Comparison of ENCODE assay signal across 13 mouse cellular contexts in genomic region chr8:87473940-87474339, GRCm38 (mm10). TPM values are rescaled to one million over a fixed set of nuclear protein-coding genes. Genes with fewer than 3 reads are reported as not detected.
A peak's percentile ranks its signal among the peaks of the same experiment; 100 is the strongest.
DNase-seq lines count a peak whose midpoint lies in the region; ATAC-seq and TF ChIP-seq lines count a peak whose summit lies in the region.
"Had no signal": no experiment of that assay in that cellular context is flagged by ENCODE, and none has a peak within 500 bp of the region (broad histone marks: within the 10 kb centered on the region; RNA-seq: fewer than 3 reads in every experiment).

No protein-coding gene starts in this region.

- TF ChIP-seq CTCF in cerebellum, adult 2 months (IDR thresholded peaks at IDR 0.05; ENCODE audit: borderline replicate concordance, insufficient read depth, low read depth, low read length), result peak; percentile 44; the same call in 1 of the 2 replicates

- WGBS in cerebellum, adult 2 months, result 5% methylated on average over 2 of the region's 2 CpGs
- 37% methylated on average over 2 of the region's 2 CpGs for WGBS in forebrain, embryonic 16.5 days
- 36% methylated on average over 2 of the region's 2 CpGs for WGBS in midbrain, embryonic 13.5 days

- no peaks in the 10 kb centered on the region for H3K36me3 ChIP-seq in forebrain, embryonic 16.5 days (ENCODE audit: control insufficient read depth, insufficient read depth)
- H3K36me3 ChIP-seq in midbrain, embryonic 13.5 days, result no peaks in the 10 kb centered on the region
- H3K36me3 ChIP-seq: embryonic facial prominence, embryonic 15.5 days had no signal

- H3K9ac ChIP-seq in forebrain, embryonic 16.5 days (replicated peaks; ENCODE audit: low read depth, low read length), result no peak overlapping the region
- H3K9ac ChIP-seq in midbrain, embryonic 13.5 days (replicated peaks), result peak overlapping the region; percentile 69; the same call in 1 of the 2 replicates
- H3K9ac ChIP-seq: embryonic facial prominence, embryonic 15.5 days had no signal

- no peaks in the 10 kb centered on the region for H3K27me3 ChIP-seq in cerebellum, adult 2 months (ENCODE audit: control insufficient read depth, insufficient read depth, low read length)
- H3K27me3 ChIP-seq in forebrain, embryonic 16.5 days (replicated peaks; ENCODE audit: control insufficient read depth, insufficient read depth, low read length), result peaks cover 39% of the 10 kb centered on the region
- H3K27me3 ChIP-seq in midbrain, embryonic 13.5 days, result peaks cover 56% of the 10 kb centered on the region

- peak; percentile 67 for DNase-seq in cerebellum, adult 11-12 months
- peak; percentile 58 to 68 for DNase-seq in cerebellum, adult 2 months
- DNase-seq in layer of hippocampus, postnatal 25 days (ENCODE audit: extremely low spot score in 1 of 2, low spot score in 1 of 2), result no peak
- no peak for DNase-seq in gastrocnemius, postnatal 36 days
- DNase-seq in layer of hippocampus, adult 18-20 months (ENCODE audit: low spot score in 2 of 2), result no peak
- DNase-seq: kidney, adult 8-10 months had no signal

- peak overlapping the region; percentile 84 for H3K27ac ChIP-seq in cerebellum, adult 2 months (ENCODE audit: insufficient read depth, low read length)
- H3K27ac ChIP-seq in forebrain, embryonic 16.5 days (ENCODE audit: low read length), result no peak overlapping the region
- H3K27ac ChIP-seq in midbrain, embryonic 13.5 days, result no peak overlapping the region
- H3K27ac ChIP-seq: embryonic facial prominence, embryonic 15.5 days; heart, adult 2 months had no signal

- no peak for ATAC-seq in cerebellum, adult (ENCODE audit: insufficient number of reproducible peaks, low FRiP score, low TSS enrichment)
- no peak for ATAC-seq in forebrain, embryonic 16.5 days
- no peak for ATAC-seq in midbrain, embryonic 13.5 days
- ATAC-seq: Patski had no signal

- H3K4me2 ChIP-seq in forebrain, embryonic 16.5 days (ENCODE audit: low read length), result peak overlapping the region; percentile 98
- peak overlapping the region; percentile 95 for H3K4me2 ChIP-seq in midbrain, embryonic 13.5 days (replicated peaks)

- TF ChIP-seq POLR2A in cerebellum, adult 2 months (IDR thresholded peaks at IDR 0.05; ENCODE audit: borderline replicate concordance, insufficient read depth, low read length), result peak; percentile 30; the same call in 1 of the 2 replicates

- no peaks in the 10 kb centered on the region; the same call in 1 of the 2 replicates for H3K4me1 ChIP-seq in cerebellum, adult 2 months (ENCODE audit: control insufficient read depth, insufficient read depth, low read length)
- H3K4me1 ChIP-seq in forebrain, embryonic 16.5 days (replicated peaks; ENCODE audit: control insufficient read depth, insufficient read depth, low read length), result peaks cover 40% of the 10 kb centered on the region
- H3K4me1 ChIP-seq in midbrain, embryonic 13.5 days (replicated peaks), result peaks cover 68% of the 10 kb centered on the region

- peak overlapping the region; percentile 86 for H3K4me3 ChIP-seq in cerebellum, adult 2 months (replicated peaks; ENCODE audit: insufficient read depth, low read depth, low read length)
- H3K4me3 ChIP-seq in forebrain, embryonic 16.5 days (replicated peaks; ENCODE audit: low read length), result no peak overlapping the region
- H3K4me3 ChIP-seq in midbrain, embryonic 13.5 days (replicated peaks), result peak overlapping the region; percentile 67

- intact Hi-C loops in gastrocnemius, postnatal 36 days (cut with DNase I), result loop anchor here (10.0 kb wide), 1 partner anchor 259 kb away; no protein-coding TSS in a partner anchor

- H3K9me3 ChIP-seq in forebrain, embryonic 16.5 days (ENCODE audit: control insufficient read depth, low read length), result no peaks in the 10 kb centered on the region
- no peaks in the 10 kb centered on the region for H3K9me3 ChIP-seq in midbrain, embryonic 13.5 days
- H3K9me3 ChIP-seq: embryonic facial prominence, embryonic 15.5 days had no signal

RNA-seq across cellular contexts. Expression of gene Cbln1, which starts 1.5 kb away (rescaled TPM):
- 886 and 1,066 TPM in 2 replicates for polyA plus RNA-seq in cerebellum, adult 2 months (2012; rRNA removed)
- 4.6 and 5.9 TPM in 2 replicates for polyA plus RNA-seq in forebrain, embryonic 16.5 days (2015; fragmentation: Nextera tagmentation; extraction: Ambion mirVana)
- 11.3 and 12.9 TPM in 2 replicates for polyA plus RNA-seq in midbrain, embryonic 13.5 days (2015; fragmentation: Nextera tagmentation; extraction: Ambion mirVana)
- 1 to 10 TPM; 5.5 to 6.3 TPM for total RNA-seq in layer of hippocampus, postnatal 25 days (2021)
- not detected for total RNA-seq in gastrocnemius, postnatal 36 days (2021)
- total RNA-seq in layer of hippocampus, adult 18-20 months (2021), result 1 to 10 TPM; 2.6 to 5.3 TPM
- polyA plus RNA-seq: lung, embryonic 16.5 days had no signal

Comparison
In these comparisons a context has a peak if more than half of its experiments do, and no peak if none do; other contexts are left out.
1. DNase-seq: peak in cerebellum, adult 11-12 months (single experiment) and cerebellum, adult 2 months (2 of 2); none in layer of hippocampus, postnatal 25 days (0 of 2), gastrocnemius, postnatal 36 days (0 of 2) and layer of hippocampus, adult 18-20 months (0 of 2).